Mouse (Mus musculus): ENCODE measurements at regions not wholly inside any gene's neighbourhood (a gene's known extent, or its start where the extent isn't known, plus 50 kb on each side); places are given as distances from the start of the nearest gene placed in this dataset.

DNA sequence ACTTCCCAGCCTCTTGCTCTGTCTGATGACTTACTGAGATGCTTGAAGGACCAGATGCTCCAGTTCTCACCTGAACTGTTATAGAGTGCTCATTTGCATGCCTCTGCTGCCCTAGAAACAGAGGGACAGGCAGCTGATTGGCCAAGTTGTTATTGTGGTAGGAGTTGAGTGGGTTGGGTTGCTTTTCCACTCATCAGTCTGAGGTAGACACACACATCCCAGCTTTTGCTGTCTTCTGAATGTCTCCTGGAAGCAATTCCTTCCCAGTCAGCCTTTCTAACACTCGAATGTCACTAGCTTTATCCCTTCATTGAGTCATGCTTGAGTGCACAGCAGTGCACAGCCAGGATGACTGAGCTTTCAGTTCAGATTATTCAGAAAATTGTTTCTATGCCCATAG, 99.0 kb downstream of the Cops8 start:
- TF ChIP-seq CTCF (IDR thresholded peaks at IDR 0.05; ENCODE audit: low read depth), result no peak
- TF ChIP-seq EP300 (IDR thresholded peaks at IDR 0.05; ENCODE audit: low read depth), result no peak

All from liver, postnatal 0 days (tissue).